Mouse (Mus musculus) lung, embryonic 15.5 days (tissue): ENCODE measurements around the gene Caln1. TPM values are rescaled to one million over a fixed set of nuclear protein-coding genes. Genes with fewer than 3 reads are reported as not detected.

Source experiments
- ATAC-seq: fragments of 200-750 bp; cut with Nextera tagmentation; 2 replicates; pipeline ENCODE4 v1.8.0; 2017; ENCODE audit warnings: moderate number of reproducible peaks, borderline replicate concordance; ENCODE audit not compliant: low FRiP score, low TSS enrichment; ENCODE audit errors: extremely low read depth
- H3K27ac ChIP-seq: fragments of 300-500 bp; sonication (generic); 2 replicates; pipeline ENCODE4 v1.5.1; 2015; ENCODE audit warnings: moderate library complexity, mild to moderate bottlenecking, inconsistent platforms
- H3K27me3 ChIP-seq: fragments of 300-500 bp; sonication (generic); 2 replicates; pipeline ENCODE4 v1.6.1; 2015; ENCODE audit warnings: inconsistent platforms
- H3K36me3 ChIP-seq: fragments of 300-500 bp; sonication (generic); 2 replicates; pipeline ENCODE4 v1.6.1; 2015; ENCODE audit warnings: inconsistent platforms
- H3K4me1 ChIP-seq: fragments of 300-500 bp; sonication (generic); 2 replicates; pipeline ENCODE4 v1.6.1; 2015; ENCODE audit warnings: inconsistent platforms
- H3K4me2 ChIP-seq: fragments of 300-500 bp; sonication (generic); 2 replicates; pipeline ENCODE4 v1.6.1; 2015; ENCODE audit warnings: inconsistent platforms, mild to moderate bottlenecking, moderate library complexity
- H3K4me3 ChIP-seq: fragments of 300-500 bp; sonication (generic); 2 replicates; pipeline ENCODE4 v1.5.1; 2015; ENCODE audit warnings: mild to moderate bottlenecking, inconsistent platforms
- H3K9ac ChIP-seq: fragments of 300-500 bp; sonication (generic); 2 replicates; pipeline ENCODE4 v1.6.1; 2015; ENCODE audit warnings: inconsistent platforms
- H3K9me3 ChIP-seq: fragments of 300-500 bp; sonication (generic); 2 replicates; pipeline ENCODE4 v1.6.1; 2016; ENCODE audit warnings: inconsistent platforms
- WGBS: fragments of 180-500 bp; shearing (Covaris S2); methylation state at CpG from one replicate; pipeline ENCODE4 v1.1.7; 2015; 5-methylcytosine and 5-hydroxymethylcytosine counted together
- polyA plus RNA-seq: library from polyadenylated mRNA; unstranded; fragments of >200 nt; fragmentation: Nextera tagmentation; extraction: Ambion mirVana; gene quantifications from 2 replicates; pipeline ENCODE4 v1.2.1, GENCODE M21; 2015

The Caln1 gene
- polyA plus RNA-seq, 1 experiment from 2014 or later: 0.26 TPM

GRCm38 (mm10) chr5:130395142-130395541, 25.9 kb downstream of the Caln1 start:
- H3K27me3 ChIP-seq: no peaks in the 10 kb centered on the region
- H3K4me1 ChIP-seq: no peaks in the 10 kb centered on the region
- H3K36me3 ChIP-seq: no peaks in the 10 kb centered on the region
- H3K27ac ChIP-seq: no peak overlapping the region
- WGBS: 69% methylated on average over 6 of the region's 6 CpGs
- H3K9me3 ChIP-seq: no peaks in the 10 kb centered on the region
- no peak overlapping the region for H3K4me2 ChIP-seq
- ATAC-seq: no peak
- H3K9ac ChIP-seq: no peak overlapping the region
- H3K4me3 ChIP-seq: no peak overlapping the region

GRCm38 (mm10) chr5:130400136-130400917, 31.1 kb downstream of the Caln1 start:
- H3K4me3 ChIP-seq: no peak overlapping the region
- H3K27ac ChIP-seq: no peak overlapping the region
- H3K9ac ChIP-seq: no peak overlapping the region
- H3K27me3 ChIP-seq: no peaks in the 10 kb centered on the region
- no peak for ATAC-seq
- no peak overlapping the region for H3K4me2 ChIP-seq
- no peaks in the 10 kb centered on the region for H3K4me1 ChIP-seq
- H3K36me3 ChIP-seq: no peaks in the 10 kb centered on the region
- no peaks in the 10 kb centered on the region for H3K9me3 ChIP-seq
- 86% methylated on average over 8 of the region's 8 CpGs for WGBS

- Histone ChIP-seq H3K4me1 (no peaks in the 10 kb centered on the region), H3K36me3 (no peaks in the 10 kb centered on the region), H3K9ac (no peak overlapping the region), H3K27me3 (no peaks in the 10 kb centered on the region), H3K27ac (no peak overlapping the region), H3K4me3 (no peak overlapping the region), H3K9me3 (no peaks in the 10 kb centered on the region), H3K4me2 (no peak overlapping the region)
- no peak for ATAC-seq
- 29% methylated on average over 1 of the region's 1 CpGs for WGBS
These were observed 35.9 kb downstream of the Caln1 start for GRCm38 (mm10) chr5:130405201-130405600.

GRCm38 (mm10) chr5:130409706-130410105, 40.5 kb downstream of the Caln1 start:
- no peak overlapping the region for H3K27ac ChIP-seq
- H3K9me3 ChIP-seq: no peaks in the 10 kb centered on the region
- 92% methylated on average over 6 of the region's 6 CpGs for WGBS
- H3K4me2 ChIP-seq: no peak overlapping the region
- H3K9ac ChIP-seq: no peak overlapping the region
- H3K4me3 ChIP-seq: no peak overlapping the region
- H3K4me1 ChIP-seq: no peaks in the 10 kb centered on the region
- ATAC-seq: no peak
- no peaks in the 10 kb centered on the region for H3K27me3 ChIP-seq
- no peaks in the 10 kb centered on the region for H3K36me3 ChIP-seq

- no peak overlapping the region for H3K9ac ChIP-seq
- H3K36me3 ChIP-seq: no peaks in the 10 kb centered on the region
- no peak for ATAC-seq
- H3K27me3 ChIP-seq: no peaks in the 10 kb centered on the region
- no peak overlapping the region for H3K4me3 ChIP-seq
- no peak overlapping the region for H3K27ac ChIP-seq
- H3K4me1 ChIP-seq: no peaks in the 10 kb centered on the region
- no peaks in the 10 kb centered on the region for H3K9me3 ChIP-seq
- no peak overlapping the region for H3K4me2 ChIP-seq
- WGBS: 88% methylated on average over 17 of the region's 17 CpGs
These were observed 42.3 kb downstream of the Caln1 start for GRCm38 (mm10) chr5:130411516-130411915.

GRCm38 (mm10) chr5:130447438-130447837, 78.2 kb downstream of the Caln1 start:
- 31% methylated on average over 6 of the region's 6 CpGs for WGBS
- Histone ChIP-seq H3K4me2 (no peak overlapping the region), H3K27me3 (peaks cover 50% of the 10 kb centered on the region), H3K27ac (no peak overlapping the region), H3K4me1 (peaks cover 8% of the 10 kb centered on the region; the same call in 1 of the 2 replicates), H3K36me3 (no peaks in the 10 kb centered on the region), H3K9me3 (no peaks in the 10 kb centered on the region), H3K4me3 (no peak overlapping the region), H3K9ac (no peak overlapping the region)
- no peak for ATAC-seq

- 3% methylated on average over 20 of the region's 20 CpGs for WGBS
- ATAC-seq: no peak
- no peaks in the 10 kb centered on the region for H3K9me3 ChIP-seq
These were observed 79.2 kb downstream of the Caln1 start for GRCm38 (mm10) chr5:130448491-130448890.

GRCm38 (mm10) chr5:130448931-130449856, 79.9 kb downstream of the Caln1 start:
- H3K36me3 ChIP-seq: no peaks in the 10 kb centered on the region
- H3K4me2 ChIP-seq: peak overlapping the region; percentile 66
- H3K27ac ChIP-seq: no peak overlapping the region
- peaks cover 50% of the 10 kb centered on the region for H3K27me3 ChIP-seq
- peak overlapping the region; percentile 31 for H3K4me3 ChIP-seq
- no peak overlapping the region for H3K9ac ChIP-seq
- no peak for ATAC-seq
- H3K9me3 ChIP-seq: no peaks in the 10 kb centered on the region
- WGBS: 1% methylated on average over 72 of the region's 77 CpGs
- H3K4me1 ChIP-seq: peaks cover 8% of the 10 kb centered on the region; the same call in 1 of the 2 replicates

More at GRCm38 (mm10) chr5:130448491-130448890, 79.2 kb downstream of the Caln1 start:
- Histone ChIP-seq H3K27ac (no peak overlapping the region), H3K4me2 (peak overlapping the region; percentile 66), H3K4me1 (peaks cover 8% of the 10 kb centered on the region; the same call in 1 of the 2 replicates), H3K9ac (no peak overlapping the region), H3K4me3 (peak overlapping the region; percentile 31), H3K36me3 (no peaks in the 10 kb centered on the region), H3K27me3 (peaks cover 50% of the 10 kb centered on the region)

- no peak overlapping the region for H3K27ac ChIP-seq
- H3K27me3 ChIP-seq: peaks cover 50% of the 10 kb centered on the region
- no peak overlapping the region for H3K4me2 ChIP-seq
- WGBS: 7% methylated on average over 14 of the region's 14 CpGs
- H3K9me3 ChIP-seq: no peaks in the 10 kb centered on the region
- no peak overlapping the region for H3K9ac ChIP-seq
- no peaks in the 10 kb centered on the region for H3K36me3 ChIP-seq
- no peak overlapping the region for H3K4me3 ChIP-seq
- no peak for ATAC-seq
- H3K4me1 ChIP-seq: peaks cover 8% of the 10 kb centered on the region; the same call in 1 of the 2 replicates
These were observed 80.8 kb downstream of the Caln1 start for GRCm38 (mm10) chr5:130450031-130450541.

GRCm38 (mm10) chr5:130458076-130458475, 88.8 kb downstream of the Caln1 start:
- no peak overlapping the region for H3K4me3 ChIP-seq
- no peaks in the 10 kb centered on the region for H3K36me3 ChIP-seq
- H3K9me3 ChIP-seq: no peaks in the 10 kb centered on the region
- H3K27ac ChIP-seq: no peak overlapping the region
- no peak for ATAC-seq
- no peaks in the 10 kb centered on the region; the same call in 1 of the 2 replicates for H3K27me3 ChIP-seq
- H3K4me1 ChIP-seq: no peaks in the 10 kb centered on the region
- 81% methylated on average over 7 of the region's 7 CpGs for WGBS
- H3K4me2 ChIP-seq: no peak overlapping the region
- no peak overlapping the region for H3K9ac ChIP-seq

GRCm38 (mm10) chr5:130472209-130472608, 103.0 kb downstream of the Caln1 start:
- WGBS: 73% methylated on average over 10 of the region's 10 CpGs

More at GRCm38 (mm10) chr5:130472209-130472608, 103.0 kb downstream of the Caln1 start:
- no peak overlapping the region for H3K4me3 ChIP-seq
- H3K9ac ChIP-seq: no peak overlapping the region
- no peaks in the 10 kb centered on the region for H3K27me3 ChIP-seq
- H3K36me3 ChIP-seq: no peaks in the 10 kb centered on the region
- no peak overlapping the region for H3K27ac ChIP-seq
- H3K4me1 ChIP-seq: no peaks in the 10 kb centered on the region
- no peaks in the 10 kb centered on the region for H3K9me3 ChIP-seq
- no peak overlapping the region for H3K4me2 ChIP-seq
- no peak for ATAC-seq
